Mouse (Mus musculus) G1E (cell line): ENCODE measurements at regions not wholly inside any gene's neighbourhood (a gene's known extent, or its start where the extent isn't known, plus 50 kb on each side); places are given as distances from the start of the nearest gene placed in this dataset.

Source experiments
- ATAC-seq: 2 replicates; pipeline ENCODE4 v1.8.0; 2016; ENCODE audit warnings: mild to moderate bottlenecking; ENCODE audit not compliant: insufficient number of reproducible peaks, poor library complexity, low FRiP score, severe bottlenecking; ENCODE audit errors: extremely low read depth
- DNase-seq: peaks from one replicate; pipeline ENCODE4 v3.0.0; 2012; ENCODE audit warnings: low spot score
- H3K27me3 ChIP-seq: 2 replicates; pipeline ENCODE4 v1.6.1; 2012; ENCODE audit warnings: mild to moderate bottlenecking, low read length, inconsistent platforms; ENCODE audit not compliant: insufficient read depth
- H3K36me3 ChIP-seq: replicated peaks from 2 replicates; pipeline ENCODE3; 2012; ENCODE audit warnings: mild to moderate bottlenecking, inconsistent platforms
- H3K4me1 ChIP-seq: 2 replicates; pipeline ENCODE4 v1.6.1; 2012; ENCODE audit warnings: low read depth, low read length, inconsistent platforms, mixed read lengths; ENCODE audit not compliant: insufficient read depth
- H3K4me3 ChIP-seq: 2 replicates; pipeline ENCODE4 v1.5.1; 2012; ENCODE audit warnings: low read depth, mild to moderate bottlenecking, inconsistent platforms, low read length, moderate library complexity, mixed read lengths
- H3K9me3 ChIP-seq: replicated peaks from 2 replicates; pipeline ENCODE4 v1.6.1; 2012; ENCODE audit warnings: inconsistent platforms
- CTCF ChIP-seq: IDR thresholded peaks from 2 replicates; pipeline ENCODE4 v1.5.1; 2012; ENCODE audit warnings: low read depth, low read length, inconsistent platforms, mixed read lengths
- GATA1 ChIP-seq: IDR thresholded peaks from 2 replicates; pipeline ENCODE4 v1.6.1; 2012; ENCODE audit warnings: borderline replicate concordance, low read length, inconsistent platforms, mixed read lengths
- GATA2 ChIP-seq: IDR thresholded peaks from 2 replicates; pipeline ENCODE4 v1.6.1; 2012; ENCODE audit warnings: low read depth, low read length, inconsistent platforms, borderline replicate concordance
- POLR2AphosphoS5 ChIP-seq: IDR thresholded peaks from 2 replicates; pipeline ENCODE4 v1.6.1; 2012; ENCODE audit warnings: low read depth, low read length, inconsistent platforms; ENCODE audit not compliant: insufficient replicate concordance
- TAL1 ChIP-seq: conservative IDR thresholded peaks from 2 replicates; pipeline ENCODE4 v1.6.1; 2012; ENCODE audit warnings: low read depth, low read length, inconsistent platforms, mixed read lengths

DNA sequence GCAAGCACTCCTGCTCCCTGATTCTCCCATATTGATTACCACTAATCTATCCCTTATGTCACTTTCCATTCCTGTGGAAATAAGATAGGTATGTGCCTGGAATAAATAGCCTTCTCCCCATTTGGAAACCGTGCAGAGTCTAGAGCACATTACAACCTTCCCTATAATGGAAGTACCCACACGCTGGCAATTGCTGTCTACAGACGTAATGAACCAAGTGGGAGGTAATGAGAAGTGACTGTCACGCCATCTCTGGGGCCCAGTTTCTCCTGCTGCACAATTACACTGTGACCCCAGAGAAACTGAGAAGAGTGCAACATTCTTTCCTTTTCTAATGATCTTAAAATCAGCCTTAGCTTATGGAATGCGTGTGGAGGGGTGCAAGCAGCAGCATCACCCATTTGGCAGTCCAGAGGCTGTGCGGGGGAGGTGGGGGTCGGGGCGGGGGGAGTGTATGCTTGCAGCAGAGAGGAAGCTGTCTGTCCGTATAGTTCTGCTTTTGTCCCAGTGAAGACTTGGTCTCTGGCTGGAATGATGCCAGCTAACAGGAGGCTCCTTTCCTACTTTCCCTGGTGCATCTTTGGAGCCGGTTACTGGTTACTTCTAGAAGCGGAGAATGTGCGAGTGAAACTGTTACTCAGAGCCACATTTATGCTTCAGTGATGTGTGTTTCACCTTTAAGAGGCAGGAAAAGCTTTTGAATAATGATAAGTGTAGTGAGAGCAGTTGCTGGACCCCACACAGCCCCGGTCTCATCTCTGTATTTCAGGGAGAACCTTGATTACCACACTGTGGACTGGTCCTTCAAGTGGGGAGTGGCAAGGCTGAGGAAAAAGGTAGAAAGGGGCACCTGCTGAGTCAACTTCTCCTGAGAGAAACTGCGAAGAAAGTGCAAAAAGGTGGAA is 209.3 kb upstream of the Tet2 start:
- no peaks in the 10 kb centered on the region for H3K9me3 ChIP-seq
- no peak for ATAC-seq
- TF ChIP-seq GATA2 (no peak), CTCF (no peak), GATA1 (no peak), TAL1 (no peak), POLR2AphosphoS5 (no peak)
- DNase-seq: no peak
- H3K4me3 ChIP-seq: no peak overlapping the region
- peaks cover 12% of the 10 kb centered on the region for H3K27me3 ChIP-seq
- peaks cover 6% of the 10 kb centered on the region; the same call in 1 of the 2 replicates for H3K4me1 ChIP-seq
- H3K36me3 ChIP-seq: no peaks in the 10 kb centered on the region

DNA sequence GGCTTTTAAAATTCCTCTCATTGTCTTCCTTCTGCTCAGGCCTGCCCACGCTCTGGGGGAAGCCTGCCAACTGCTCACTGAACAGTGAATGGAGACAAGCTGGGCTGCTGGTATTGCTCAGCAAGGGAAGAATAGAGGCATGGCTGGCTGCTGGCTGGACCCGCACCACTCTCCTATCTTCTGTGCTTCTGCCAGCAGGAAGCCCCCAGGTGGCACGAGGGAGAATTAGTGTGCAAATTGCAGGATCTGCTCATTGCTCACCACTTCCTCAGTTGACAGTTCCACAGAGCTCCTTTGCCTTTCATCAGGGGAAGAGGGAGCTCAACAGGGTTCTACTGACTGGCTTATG is 209.9 kb upstream of the Tet2 start:
- H3K4me3 ChIP-seq: no peak overlapping the region
- H3K27me3 ChIP-seq: peaks cover 12% of the 10 kb centered on the region
- ATAC-seq: no peak
- H3K36me3 ChIP-seq: no peaks in the 10 kb centered on the region
- DNase-seq: no peak
- TF ChIP-seq CTCF: no peak
- H3K9me3 ChIP-seq: no peaks in the 10 kb centered on the region
- H3K4me1 ChIP-seq: peaks cover 6% of the 10 kb centered on the region; the same call in 1 of the 2 replicates

DNA sequence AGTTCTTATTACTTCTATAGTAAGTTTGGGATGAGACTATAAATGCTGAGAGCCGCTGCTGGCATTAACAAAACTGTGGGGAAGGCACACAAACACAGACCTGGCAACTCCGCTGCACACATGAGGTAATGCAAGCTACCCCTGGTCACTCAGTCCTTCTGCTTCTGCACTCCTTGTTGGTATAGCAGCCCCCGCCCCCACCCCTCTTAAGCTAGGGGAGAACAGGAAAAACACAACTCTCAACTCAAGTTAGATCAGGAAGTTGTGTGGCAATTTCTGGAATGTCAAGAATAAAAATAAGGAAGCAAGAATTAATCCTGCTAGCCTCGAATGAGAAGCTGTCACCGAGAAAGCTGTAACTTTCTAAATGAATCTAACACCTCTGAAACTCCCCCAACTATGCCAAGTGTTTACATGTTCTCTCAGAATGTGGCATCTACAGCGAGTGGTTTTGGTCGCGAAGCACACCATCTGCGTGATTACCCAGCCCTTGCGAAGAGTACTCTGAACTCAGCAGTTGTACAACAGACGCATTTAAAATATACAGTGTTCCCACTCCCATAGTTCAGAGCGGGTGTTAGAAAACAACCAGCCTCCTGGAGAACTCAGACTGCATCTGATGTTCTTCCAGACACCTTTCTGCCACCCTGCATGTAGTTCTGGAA is 212.9 kb upstream of the Tet2 start:
- H3K4me3 ChIP-seq: no peak overlapping the region
- ATAC-seq (no peak), DNase-seq (no peak)
- H3K27me3 ChIP-seq: peaks cover 10% of the 10 kb centered on the region
- H3K4me1 ChIP-seq: peaks cover 6% of the 10 kb centered on the region; the same call in 1 of the 2 replicates
- H3K9me3 ChIP-seq: no peaks in the 10 kb centered on the region
- TF ChIP-seq POLR2AphosphoS5 (no peak), CTCF (no peak), GATA1 (no peak), TAL1 (no peak), GATA2 (no peak)
- H3K36me3 ChIP-seq: no peaks in the 10 kb centered on the region

DNA sequence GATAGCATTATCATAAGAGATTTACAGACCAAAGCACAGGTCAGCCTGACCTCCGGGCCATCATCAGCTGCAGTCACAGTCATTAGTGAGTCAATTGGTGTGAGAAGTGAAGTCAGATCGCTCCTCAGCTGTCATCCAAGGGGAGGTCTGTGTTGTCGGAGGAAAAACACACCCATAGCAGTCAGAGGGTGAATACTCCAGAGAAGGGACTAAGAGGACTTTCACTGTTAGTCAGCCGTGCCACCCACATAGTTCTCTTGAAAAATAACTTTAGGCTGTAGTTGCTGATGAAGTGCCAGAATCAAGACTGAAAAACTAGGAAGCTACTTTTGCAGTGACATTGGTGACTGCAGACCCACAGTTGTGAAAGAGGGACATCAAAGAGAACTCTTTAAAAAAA is 213.5 kb upstream of the Tet2 start:
- H3K4me1 ChIP-seq: peaks cover 6% of the 10 kb centered on the region; the same call in 1 of the 2 replicates
- H3K27me3 ChIP-seq: peaks cover 10% of the 10 kb centered on the region
- no peaks in the 10 kb centered on the region for H3K36me3 ChIP-seq
- ATAC-seq (no peak), DNase-seq (no peak)
- H3K9me3 ChIP-seq: no peaks in the 10 kb centered on the region
- no peak for TF ChIP-seq GATA2
- no peak overlapping the region for H3K4me3 ChIP-seq

DNA sequence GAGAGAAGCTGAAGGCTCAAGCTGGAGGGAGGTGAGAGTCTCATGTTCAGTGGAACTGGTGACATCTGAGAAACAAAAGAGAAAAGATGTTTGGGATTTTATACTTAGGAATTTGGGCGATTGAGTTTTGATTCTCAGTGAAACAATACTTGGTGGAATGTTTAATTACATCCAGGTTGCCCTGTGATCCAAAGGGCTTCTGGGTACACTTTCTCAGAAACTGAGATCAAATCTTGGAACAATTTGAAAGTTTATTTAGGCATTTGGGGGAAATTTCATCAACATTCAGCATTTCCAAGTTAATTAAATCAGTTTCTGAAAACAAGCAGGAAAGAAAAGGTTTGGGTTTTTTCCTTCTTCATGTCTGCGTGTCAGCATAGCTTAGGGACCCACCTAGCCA is 214.7 kb upstream of the Tet2 start:
- DNase-seq: no peak
- peaks cover 4% of the 10 kb centered on the region; the same call in 1 of the 2 replicates for H3K4me1 ChIP-seq
- TF ChIP-seq POLR2AphosphoS5 (no peak), CTCF (no peak), TAL1 (no peak), GATA2 (no peak), GATA1 (no peak)
- no peaks in the 10 kb centered on the region for H3K36me3 ChIP-seq
- H3K4me3 ChIP-seq: no peak overlapping the region
- no peak for ATAC-seq
- H3K9me3 ChIP-seq: no peaks in the 10 kb centered on the region
- H3K27me3 ChIP-seq: peaks cover 10% of the 10 kb centered on the region

DNA sequence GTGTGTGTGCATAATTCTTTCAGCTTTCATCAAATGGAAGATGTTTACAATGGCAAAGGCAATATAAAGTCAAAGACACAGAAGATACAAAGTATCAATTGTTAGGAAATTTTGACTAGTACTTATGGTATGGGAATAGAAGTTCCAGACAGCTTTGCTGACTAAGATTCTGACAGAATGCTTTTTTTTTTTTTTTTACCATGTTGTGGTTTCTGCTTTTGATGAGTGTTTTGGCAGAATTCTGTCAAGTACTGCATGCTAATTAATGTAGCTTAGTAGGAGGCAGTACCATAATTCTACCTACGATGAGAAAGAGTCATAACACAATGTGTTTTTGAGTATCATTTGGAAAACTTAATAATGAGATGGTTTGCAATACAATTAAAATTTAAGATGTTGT is 215.3 kb upstream of the Tet2 start:
- H3K27me3 ChIP-seq: peaks cover 7% of the 10 kb centered on the region; the same call in 1 of the 2 replicates
- TF ChIP-seq GATA1: no peak
- no peak for TF ChIP-seq GATA2
- TF ChIP-seq TAL1: no peak
- TF ChIP-seq CTCF: no peak

More for the DNA sequence above, 215.3 kb upstream of the Tet2 start:
- Histone ChIP-seq H3K9me3 (no peaks in the 10 kb centered on the region), H3K36me3 (no peaks in the 10 kb centered on the region), H3K4me1 (no peaks in the 10 kb centered on the region; the same call in 1 of the 2 replicates), H3K4me3 (no peak overlapping the region)
- DNase-seq: no peak
- ATAC-seq: no peak
